Mouse (Mus musculus) layer of hippocampus, adult 2 months (tissue): Measurements from ENCODE around the gene Ugt1a8. TPM values are rescaled to one million over a fixed set of nuclear protein-coding genes. Genes with fewer than 3 reads are reported as not detected.
A peak's percentile ranks its signal among the peaks of the same experiment; 100 is the strongest.
"Not testable (repeated sequence)": the region's sequence is repeated elsewhere in the genome, so short reads cannot be mapped to it uniquely, and the experiment has no call there.

ENCODE experiments used
- DNase-seq, 2 experiments: peaks; one replicate each; pipeline ENCODE4 v3.0.0; 2022; ENCODE audit warnings: low spot score in 2 of 2
- H3K27ac ChIP-seq: fragments of 200-600 bp; 2 replicates; pipeline ENCODE4 v1.8.1; 2022
- H3K4me3 ChIP-seq: fragments of 200-600 bp; 2 replicates; pipeline ENCODE4 v1.8.1; 2022; ENCODE audit warnings: mild to moderate bottlenecking
- CTCF ChIP-seq: fragments of 200-600 bp; conservative IDR thresholded peaks from 2 replicates; pipeline ENCODE4 v1.8.1; 2022; ENCODE audit warnings: antibody characterized with exemption, mild to moderate bottlenecking, moderate library complexity
- total RNA-seq, 2 experiments: library from RNA; stranded (reverse); gene quantifications; 2 replicates each; pipeline ENCODE4 v1.2.3; 2021

Ugt1a8 gene
- total RNA-seq, 2 experiments from 2014 or later = not detected

GRCm38 (mm10) chr1:88214462-88214952, 126.9 kb downstream of the Ugt1a8 start:
- Histone ChIP-seq H3K27ac (no peak overlapping the region), H3K4me3 (no peak overlapping the region)
- no peak for DNase-seq
- TF ChIP-seq CTCF = no peak

- Histone ChIP-seq H3K4me3 (no peak overlapping the region), H3K27ac (no peak overlapping the region)
- no peak for TF ChIP-seq CTCF
- DNase-seq = no peak
These were observed 128.1 kb downstream of the Ugt1a8 start for GRCm38 (mm10) chr1:88215466-88216380.

- no peak for TF ChIP-seq CTCF
- H3K27ac ChIP-seq = no peak overlapping the region
- H3K4me3 ChIP-seq = no peak overlapping the region
- no peak for DNase-seq
These were observed 128.9 kb downstream of the Ugt1a8 start for GRCm38 (mm10) chr1:88216551-88216950.

- no peak overlapping the region for H3K27ac ChIP-seq
- no peak for DNase-seq
- no peak overlapping the region for H3K4me3 ChIP-seq
- TF ChIP-seq CTCF = peak; percentile 50
These were observed 129.5 kb downstream of the Ugt1a8 start for GRCm38 (mm10) chr1:88217144-88217543.

- TF ChIP-seq CTCF = no peak
- no peak for DNase-seq
- Histone ChIP-seq H3K27ac (no peak overlapping the region), H3K4me3 (no peak overlapping the region)
These were observed 130.0 kb downstream of the Ugt1a8 start for GRCm38 (mm10) chr1:88217576-88217975.

- TF ChIP-seq CTCF = no peak
- Histone ChIP-seq H3K4me3 (no peak overlapping the region), H3K27ac (no peak overlapping the region)
- peak in 1 of 2 experiments; percentile 12 for DNase-seq
These were observed 130.4 kb downstream of the Ugt1a8 start for GRCm38 (mm10) chr1:88218051-88218450.

- Histone ChIP-seq H3K27ac (no peak overlapping the region), H3K4me3 (no peak overlapping the region)
- TF ChIP-seq CTCF = no peak
- DNase-seq = no peak
These were observed 131.0 kb downstream of the Ugt1a8 start for GRCm38 (mm10) chr1:88218591-88218990.

GRCm38 (mm10) chr1:88219054-88219453, 131.4 kb downstream of the Ugt1a8 start:
- TF ChIP-seq CTCF = no peak
- no peak for DNase-seq

GRCm38 (mm10) chr1:88220336-88220735, 132.7 kb downstream of the Ugt1a8 start:
- Histone ChIP-seq H3K27ac (no peak overlapping the region), H3K4me3 (no peak overlapping the region)
- no peak for DNase-seq
- TF ChIP-seq CTCF = no peak

More at GRCm38 (mm10) chr1:88219054-88219453, 131.4 kb downstream of the Ugt1a8 start:
- H3K4me3 ChIP-seq = no peak overlapping the region
- no peak overlapping the region for H3K27ac ChIP-seq

- H3K27ac ChIP-seq = no peak overlapping the region
- no peak overlapping the region for H3K4me3 ChIP-seq
- DNase-seq = no peak
- TF ChIP-seq CTCF = no peak
These were observed 134.6 kb downstream of the Ugt1a8 start for GRCm38 (mm10) chr1:88222216-88222615.

GRCm38 (mm10) chr1:88223011-88223515, 135.4 kb downstream of the Ugt1a8 start:
- H3K27ac ChIP-seq, DNase-seq, H3K4me3 ChIP-seq: not testable (repeated sequence)

GRCm38 (mm10) chr1:88223591-88223990, 136.0 kb downstream of the Ugt1a8 start:
- no peak for TF ChIP-seq CTCF
- Histone ChIP-seq H3K27ac (no peak overlapping the region), H3K4me3 (no peak overlapping the region)
- no peak for DNase-seq

- no peak for DNase-seq
- no peak for TF ChIP-seq CTCF
- H3K27ac ChIP-seq = no peak overlapping the region
- H3K4me3 ChIP-seq = no peak overlapping the region
These were observed 136.6 kb downstream of the Ugt1a8 start for GRCm38 (mm10) chr1:88224029-88224776.

- not testable (repeated sequence) for H3K4me3 ChIP-seq, H3K27ac ChIP-seq, DNase-seq
These were observed 137.7 kb downstream of the Ugt1a8 start for GRCm38 (mm10) chr1:88225301-88225700.
